Comparison of ENCODE assay signal across 8 mouse cellular contexts in the genomic region with DNA sequence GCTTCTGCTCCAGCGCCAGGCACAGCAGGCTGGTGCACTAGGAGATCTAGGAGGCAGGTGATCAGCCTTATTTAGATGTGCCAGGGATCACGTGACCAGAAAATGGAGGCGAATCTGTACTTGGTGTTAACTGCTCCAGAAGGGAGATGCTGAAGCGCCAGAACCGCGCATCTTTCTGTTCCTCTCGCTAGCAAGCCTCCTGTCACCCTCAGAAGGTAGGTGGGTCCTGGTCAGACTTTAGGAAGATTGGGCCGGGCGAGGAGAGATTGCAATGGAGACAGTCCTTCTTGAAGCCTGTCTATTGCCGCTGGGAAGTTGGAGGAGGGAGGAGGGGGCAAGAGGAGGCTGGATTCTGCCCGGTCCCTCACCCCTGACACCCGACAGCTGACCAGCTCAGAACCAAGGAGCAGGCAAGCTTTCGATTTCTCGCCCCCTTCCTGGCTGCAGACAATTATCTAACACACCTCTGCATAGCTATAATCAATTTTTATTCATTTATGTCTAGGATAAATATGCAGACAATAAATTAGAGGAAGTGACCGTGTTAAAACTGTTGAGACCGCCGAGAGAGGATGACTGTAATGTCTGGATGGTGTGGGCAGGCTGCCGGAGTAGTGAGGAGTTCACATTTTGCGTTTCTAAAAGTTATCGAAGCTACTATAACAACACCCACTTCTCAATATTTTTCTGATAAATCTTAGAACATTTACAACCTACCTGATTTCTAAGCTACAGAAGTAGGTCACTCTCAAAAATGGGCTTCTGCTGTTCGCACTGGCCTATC.
A peak's percentile ranks its signal among the peaks of the same experiment; 100 is the strongest.
DNase-seq lines count a peak whose midpoint lies in the region; ATAC-seq and TF ChIP-seq lines count a peak whose summit lies in the region.

No protein-coding gene starts in this region.

- no peaks in the 10 kb centered on the region for H3K36me3 ChIP-seq in spleen, adult 2 months (ENCODE audit: control insufficient read depth, insufficient read depth, low read length)
- H3K36me3 ChIP-seq in embryonic facial prominence, embryonic 13.5 days = no peaks in the 10 kb centered on the region
- H3K36me3 ChIP-seq in hindbrain, embryonic 11.5 days (ENCODE audit: control insufficient read depth, insufficient read depth, low read length) = no peaks in the 10 kb centered on the region
- H3K36me3 ChIP-seq in stomach, embryonic 15.5 days = no peaks in the 10 kb centered on the region

- H3K4me1 ChIP-seq in spleen, adult 2 months (ENCODE audit: control insufficient read depth, insufficient read depth, insufficient read length) = no peaks in the 10 kb centered on the region; the same call in 1 of the 2 replicates
- peaks cover 6% of the 10 kb centered on the region; the same call in 1 of the 2 replicates for H3K4me1 ChIP-seq in embryonic facial prominence, embryonic 13.5 days
- H3K4me1 ChIP-seq in hindbrain, embryonic 11.5 days (replicated peaks; ENCODE audit: control insufficient read depth, insufficient read depth, low read length) = 0 out of 2 replicates have a peak, but pooled peaks cover 2% of the 10 kb centered on the region
- 0 out of 2 replicates have a peak, but pooled peaks cover 4% of the 10 kb centered on the region for H3K4me1 ChIP-seq in stomach, embryonic 15.5 days

- no peaks in the 10 kb centered on the region for H3K9me3 ChIP-seq in embryonic facial prominence, embryonic 13.5 days
- H3K9me3 ChIP-seq in hindbrain, embryonic 11.5 days (ENCODE audit: control insufficient read depth, low read length) = no peaks in the 10 kb centered on the region
- H3K9me3 ChIP-seq in stomach, embryonic 15.5 days = no peaks in the 10 kb centered on the region

- ATAC-seq in embryonic facial prominence, embryonic 13.5 days (ENCODE audit: insufficient number of reproducible peaks, insufficient read depth, low FRiP score, low TSS enrichment, low read depth) = no peak
- ATAC-seq in hindbrain, embryonic 11.5 days (ENCODE audit: low FRiP score) = peak; percentile 87
- ATAC-seq in stomach, embryonic 15.5 days (ENCODE audit: insufficient read depth, low FRiP score, low read depth) = no peak

- H3K9ac ChIP-seq in embryonic facial prominence, embryonic 13.5 days = peak overlapping the region; percentile 61; the same call in 1 of the 2 replicates
- H3K9ac ChIP-seq in hindbrain, embryonic 11.5 days (ENCODE audit: low read depth, low read length) = peak overlapping the region; percentile 53
- no peak overlapping the region for H3K9ac ChIP-seq in stomach, embryonic 15.5 days

- no peak for TF ChIP-seq CTCF in spleen, adult 2 months (IDR thresholded peaks at IDR 0.05; ENCODE audit: extremely low read depth, insufficient read depth, insufficient read length, insufficient replicate concordance)

- no peak for TF ChIP-seq POLR2A in spleen, adult 2 months (IDR thresholded peaks at IDR 0.05; ENCODE audit: low read depth, low read length)

- peak overlapping the region; percentile 71 for H3K4me2 ChIP-seq in embryonic facial prominence, embryonic 13.5 days
- H3K4me2 ChIP-seq in hindbrain, embryonic 11.5 days (replicated peaks; ENCODE audit: low read depth, low read length) = peak overlapping the region; percentile 52
- H3K4me2 ChIP-seq in stomach, embryonic 15.5 days = peak overlapping the region; percentile 64

- peak overlapping the region; percentile 28; the same call in 1 of the 2 replicates for H3K4me3 ChIP-seq in spleen, adult 2 months (ENCODE audit: extremely low read depth, insufficient read depth, insufficient read length)
- H3K4me3 ChIP-seq in embryonic facial prominence, embryonic 13.5 days = peak overlapping the region; percentile 44
- peak overlapping the region; percentile 38 for H3K4me3 ChIP-seq in hindbrain, embryonic 11.5 days (ENCODE audit: low read depth, low read length)
- H3K4me3 ChIP-seq in stomach, embryonic 15.5 days (replicated peaks) = peak overlapping the region; percentile 37

- DNase-seq in spleen, adult 2 months (ENCODE audit: low read depth in 1 of 2, low spot score in 2 of 2) = no peak
- no peak for DNase-seq in spleen, postnatal 10 days (ENCODE audit: low spot score in 2 of 2)
- DNase-seq in hindbrain, embryonic 11.5 days (ENCODE audit: low spot score) = peak; percentile 64
- peak; percentile 41 to 60 for DNase-seq in layer of hippocampus, postnatal 10 days (ENCODE audit: low spot score in 2 of 2)
- peak; percentile 57 for DNase-seq in mesoderm, embryonic 11.5 days (ENCODE audit: low read depth, low spot score)
- no peak for DNase-seq in urinary bladder, postnatal 10 days (ENCODE audit: low spot score)

- no peak overlapping the region for H3K27ac ChIP-seq in spleen, adult 2 months (ENCODE audit: insufficient read depth, low read length)
- no peak overlapping the region for H3K27ac ChIP-seq in embryonic facial prominence, embryonic 13.5 days
- H3K27ac ChIP-seq in hindbrain, embryonic 11.5 days (ENCODE audit: low read depth, low read length) = no peak overlapping the region
- no peak overlapping the region for H3K27ac ChIP-seq in stomach, embryonic 15.5 days

- 0 out of 2 replicates have a peak, but pooled peaks cover 1% of the 10 kb centered on the region for H3K27me3 ChIP-seq in spleen, adult 2 months (ENCODE audit: control insufficient read depth, insufficient read depth, low read length)
- peaks cover 28% of the 10 kb centered on the region for H3K27me3 ChIP-seq in embryonic facial prominence, embryonic 13.5 days
- no peaks in the 10 kb centered on the region for H3K27me3 ChIP-seq in hindbrain, embryonic 11.5 days (ENCODE audit: control insufficient read depth, insufficient read depth, low read length)
- H3K27me3 ChIP-seq in stomach, embryonic 15.5 days (replicated peaks) = 0 out of 2 replicates have a peak, but pooled peaks cover 5% of the 10 kb centered on the region

- WGBS in spleen, adult 2 months = 12% methylated on average over 21 of the region's 21 CpGs
- WGBS in embryonic facial prominence, embryonic 13.5 days = 9% methylated on average over 21 of the region's 21 CpGs
- WGBS in hindbrain, embryonic 11.5 days = 8% methylated on average over 21 of the region's 21 CpGs
- 8% methylated on average over 21 of the region's 21 CpGs for WGBS in stomach, embryonic 15.5 days

Comparison
In these comparisons a context has a peak if more than half of its experiments do, and no peak if none do; other contexts are left out.
1. DNase-seq: peak in hindbrain, embryonic 11.5 days (single experiment), layer of hippocampus, postnatal 10 days (2 of 2) and mesoderm, embryonic 11.5 days (single experiment); none in spleen, adult 2 months (0 of 2), spleen, postnatal 10 days (0 of 2) and urinary bladder, postnatal 10 days (single experiment).
2. Peak in every context shown above with its lines, with median percentiles within 50 percentile points of each other: H3K4me3 ChIP-seq and H3K4me2 ChIP-seq.